Mouse (Mus musculus): Measurements from ENCODE around the gene Emg1. TPM values are rescaled to one million over a fixed set of nuclear protein-coding genes. Genes with fewer than 3 reads are reported as not detected.
A peak's percentile ranks its signal among the peaks of the same experiment; 100 is the strongest.

Gene Emg1
- 200 TPM in 2 replicates for polyA plus RNA-seq (2016; fragmentation: Nextera tagmentation; extraction: Ambion mirVana)

DNA sequence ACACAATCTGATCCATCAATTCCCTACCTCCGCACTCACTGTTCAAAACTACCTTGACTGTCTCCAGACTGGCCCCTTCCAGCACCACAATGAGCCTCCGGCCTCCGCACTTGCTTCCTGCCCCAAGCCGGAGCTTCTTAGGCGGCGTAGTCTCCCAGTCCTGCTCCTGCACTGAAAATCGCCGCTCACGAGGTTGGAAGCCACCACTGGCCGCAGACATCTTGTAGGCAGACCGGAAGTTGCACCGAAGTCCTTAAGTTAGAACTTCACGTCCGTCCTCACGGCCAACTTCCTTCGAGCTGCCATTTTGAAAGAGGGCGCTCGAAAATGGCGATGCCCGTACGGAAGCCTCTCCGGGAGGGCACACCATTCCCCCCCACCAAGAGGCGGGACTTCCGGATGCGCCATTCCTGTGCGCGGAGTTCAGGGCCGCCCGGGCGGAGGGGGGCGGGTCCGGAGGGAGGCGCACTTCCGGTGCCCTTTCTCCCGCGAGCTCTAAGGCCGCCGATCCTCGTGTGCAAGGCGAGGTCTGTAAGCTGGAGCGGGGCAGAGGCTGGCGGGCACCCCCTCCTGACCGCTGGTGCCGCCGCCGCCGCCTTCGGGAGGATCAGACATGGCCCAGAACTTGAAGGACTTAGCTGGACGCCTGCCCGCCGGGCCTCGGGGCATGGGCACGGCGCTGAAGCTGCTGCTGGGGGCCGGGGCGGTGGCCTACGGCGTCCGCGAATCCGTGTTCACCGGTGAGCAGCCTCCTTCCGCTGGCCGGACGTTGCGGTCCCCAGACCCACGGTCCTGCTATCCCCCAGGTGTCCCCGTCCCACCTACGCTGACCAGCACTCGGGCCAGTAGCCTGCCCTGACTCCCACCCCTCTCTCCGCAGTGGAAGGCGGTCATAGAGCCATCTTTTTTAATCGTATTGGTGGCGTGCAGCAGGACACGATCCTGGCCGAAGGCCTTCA, at the start of gene Emg1, which contains the start of gene Phb2:
Gene Emg1 (minus strand): TSS at position 355 of the 959 bp plus-strand sequence.
Gene Phb2 (plus strand): TSS at position 513 of the 959 bp plus-strand sequence.
- H3K27ac ChIP-seq = peak within 1 kb of the TSS; percentile 89
- peak; percentile 97 for ATAC-seq
- H3K4me2 ChIP-seq = peak within 1 kb of the TSS; percentile 95
- H3K9ac ChIP-seq = peak within 1 kb of the TSS; percentile 88
- no peaks in the 10 kb centered on the region for H3K27me3 ChIP-seq (replicated peaks)
- no peaks in the 10 kb centered on the region for H3K9me3 ChIP-seq (replicated peaks)
- peak within 1 kb of the TSS; percentile 89 for H3K4me3 ChIP-seq
- H3K4me1 ChIP-seq = peaks cover 71% of the 10 kb centered on the region
- peaks cover 74% of the 10 kb centered on the region for H3K36me3 ChIP-seq
- under 1% methylated on average over 74 of the region's 76 CpGs for WGBS (ENCODE audit: insufficient replicate concordance)

DNA sequence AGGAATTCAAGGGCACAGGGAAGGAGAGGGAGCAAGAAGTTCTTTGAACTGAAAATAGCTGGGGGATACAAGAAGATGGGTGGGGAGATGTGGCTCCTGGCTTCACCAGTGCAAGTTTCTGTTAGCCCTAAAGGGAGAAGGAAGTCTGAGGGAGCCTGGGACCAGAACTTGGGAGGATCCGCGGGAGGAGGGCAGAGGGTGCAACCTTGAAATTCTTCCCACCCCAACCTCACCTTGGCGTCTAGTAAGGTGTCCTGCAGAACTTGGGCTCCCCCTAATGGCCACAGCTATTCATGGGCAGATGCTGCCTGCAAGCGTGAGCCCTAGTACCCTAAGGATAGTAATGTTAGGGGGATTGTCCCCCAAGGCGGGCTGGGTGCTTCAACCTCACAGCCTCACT, 47.3 kb upstream of the Emg1 start:
- Histone ChIP-seq H3K27ac (no peak overlapping the region), H3K27me3 (replicated peaks) (peaks cover 98% of the 10 kb centered on the region), H3K9me3 (replicated peaks) (no peaks in the 10 kb centered on the region), H3K4me1 (peaks cover 36% of the 10 kb centered on the region), H3K9ac (0 out of 2 replicates have a peak overlapping the region, but pooled peaks have one; percentile 8), H3K36me3 (no peaks in the 10 kb centered on the region), H3K4me2 (0 out of 2 replicates have a peak overlapping the region, but pooled peaks have one; percentile 25), H3K4me3 (no peak overlapping the region)
- 6% methylated on average over 5 of the region's 5 CpGs for WGBS (ENCODE audit: insufficient replicate concordance)
- no peak for ATAC-seq

DNA sequence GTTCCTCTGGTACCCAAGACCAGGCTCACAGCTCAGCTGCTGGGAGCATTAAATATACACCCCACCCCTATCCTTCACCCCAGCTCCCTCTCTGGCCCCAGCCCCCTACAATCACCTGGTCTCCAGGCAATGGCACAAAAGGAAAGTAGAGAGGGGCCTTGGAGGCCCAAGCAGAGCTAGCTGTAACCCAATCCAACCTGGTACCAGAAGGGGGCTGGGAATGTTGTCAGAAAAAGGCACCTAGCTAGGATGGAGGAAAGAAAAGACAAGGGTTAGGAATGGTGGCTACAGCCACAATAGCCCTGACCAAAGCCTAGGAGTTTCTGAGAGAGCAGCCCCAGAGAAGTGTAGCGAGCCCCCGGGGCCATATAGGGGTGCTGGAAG, 46.9 kb upstream of the Emg1 start:
- Histone ChIP-seq H3K27ac (no peak overlapping the region), H3K9ac (0 out of 2 replicates have a peak overlapping the region, but pooled peaks have one; percentile 8), H3K4me3 (no peak overlapping the region)

DNA sequence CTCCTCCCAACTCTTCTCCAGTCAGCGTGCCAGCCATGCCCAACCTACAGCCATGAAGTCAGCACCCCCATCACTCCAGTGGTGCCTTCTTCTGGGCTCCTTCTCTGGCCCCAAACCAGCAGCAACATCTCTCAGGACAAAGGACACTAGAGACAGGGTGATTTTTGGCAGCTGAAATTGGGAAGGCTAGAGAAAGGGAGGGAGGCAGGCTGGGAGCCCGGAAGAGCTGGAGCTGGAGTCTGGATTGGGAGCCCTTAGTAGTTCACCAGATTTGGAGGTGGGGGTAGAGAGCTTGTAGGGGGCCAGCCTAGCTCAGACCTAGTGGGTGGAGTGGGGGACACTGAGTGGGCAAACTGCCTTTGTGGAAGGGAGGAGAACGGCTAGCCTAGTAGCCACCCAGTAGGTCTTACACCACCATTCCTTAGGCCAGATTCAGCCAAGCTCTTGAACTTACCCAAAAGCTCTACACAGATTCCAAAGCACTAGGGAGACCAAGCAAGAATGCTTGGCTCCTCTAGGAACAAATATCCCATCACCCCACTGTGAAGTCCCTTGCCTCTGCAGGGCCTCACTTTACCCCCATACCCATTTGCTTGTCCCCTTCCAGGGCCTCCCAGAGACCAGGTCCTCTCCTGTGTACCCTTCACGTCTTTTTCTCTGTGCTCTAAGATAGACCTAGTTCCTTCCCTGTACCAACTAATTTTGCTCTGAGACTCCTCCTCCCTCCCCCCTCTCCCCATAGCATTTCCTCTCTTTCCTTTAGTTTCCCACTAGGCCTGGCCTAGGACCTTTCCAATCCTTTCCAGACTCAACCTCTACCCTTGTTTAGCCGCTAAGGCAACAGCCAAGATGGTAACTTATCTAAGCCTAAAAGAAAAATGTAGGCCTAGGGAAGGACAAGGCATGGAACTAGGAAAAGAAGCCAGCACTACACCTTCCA, 46.2 kb upstream of the Emg1 start:
- Histone ChIP-seq H3K36me3 (no peaks in the 10 kb centered on the region), H3K4me3 (peak overlapping the region; percentile 71; the same call in 1 of the 2 replicates), H3K9me3 (replicated peaks) (no peaks in the 10 kb centered on the region), H3K9ac (no peak overlapping the region), H3K4me2 (peak overlapping the region; percentile 93), H3K27ac (no peak overlapping the region), H3K27me3 (replicated peaks) (peaks cover 98% of the 10 kb centered on the region), H3K4me1 (peaks cover 41% of the 10 kb centered on the region)
- no peak for ATAC-seq
- 55% methylated on average over 5 of the region's 5 CpGs for WGBS (ENCODE audit: insufficient replicate concordance)

More for the DNA sequence above, 46.9 kb upstream of the Emg1 start:
- Histone ChIP-seq H3K36me3 (no peaks in the 10 kb centered on the region), H3K27me3 (replicated peaks) (peaks cover 98% of the 10 kb centered on the region), H3K4me2 (0 out of 2 replicates have a peak overlapping the region, but pooled peaks have one; percentile 25), H3K4me1 (peaks cover 40% of the 10 kb centered on the region), H3K9me3 (replicated peaks) (no peaks in the 10 kb centered on the region)
- no peak for ATAC-seq
- WGBS (ENCODE audit: insufficient replicate concordance) = 40% methylated on average over 2 of the region's 2 CpGs

DNA sequence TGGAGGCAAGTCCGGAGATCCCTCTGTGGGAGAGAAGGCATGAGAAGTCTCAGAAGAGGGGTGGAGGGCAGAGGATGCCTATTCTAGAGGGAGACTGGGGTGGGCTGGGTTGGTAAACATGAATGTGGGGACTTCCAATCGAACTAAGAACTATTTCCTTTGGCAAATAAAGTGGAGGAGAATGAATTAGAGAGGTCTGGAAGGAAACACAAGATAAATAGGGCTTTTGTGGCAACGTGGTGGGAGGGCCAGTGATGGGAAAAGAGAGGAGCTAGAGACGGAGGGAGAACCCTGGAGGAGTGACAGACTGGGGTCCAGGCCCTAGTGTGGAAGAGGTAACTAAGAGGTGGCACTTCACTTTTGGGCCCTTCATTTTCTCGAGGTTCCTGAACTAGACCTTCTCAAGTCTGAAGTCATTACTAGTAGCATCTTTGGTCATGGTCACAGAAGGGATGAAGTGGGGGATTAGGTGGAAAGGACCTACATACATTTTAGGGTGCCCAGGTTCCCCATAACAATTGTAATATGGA, 45.4 kb upstream of the Emg1 start:
- Histone ChIP-seq H3K4me3 (peak overlapping the region; percentile 71), H3K27ac (peak overlapping the region; percentile 72), H3K36me3 (no peaks in the 10 kb centered on the region), H3K27me3 (replicated peaks) (peaks cover 98% of the 10 kb centered on the region), H3K9ac (no peak overlapping the region), H3K9me3 (replicated peaks) (no peaks in the 10 kb centered on the region), H3K4me2 (peak overlapping the region; percentile 93), H3K4me1 (peaks cover 41% of the 10 kb centered on the region)
- 27% methylated on average over 5 of the region's 5 CpGs for WGBS (ENCODE audit: insufficient replicate concordance)
- no peak for ATAC-seq

DNA sequence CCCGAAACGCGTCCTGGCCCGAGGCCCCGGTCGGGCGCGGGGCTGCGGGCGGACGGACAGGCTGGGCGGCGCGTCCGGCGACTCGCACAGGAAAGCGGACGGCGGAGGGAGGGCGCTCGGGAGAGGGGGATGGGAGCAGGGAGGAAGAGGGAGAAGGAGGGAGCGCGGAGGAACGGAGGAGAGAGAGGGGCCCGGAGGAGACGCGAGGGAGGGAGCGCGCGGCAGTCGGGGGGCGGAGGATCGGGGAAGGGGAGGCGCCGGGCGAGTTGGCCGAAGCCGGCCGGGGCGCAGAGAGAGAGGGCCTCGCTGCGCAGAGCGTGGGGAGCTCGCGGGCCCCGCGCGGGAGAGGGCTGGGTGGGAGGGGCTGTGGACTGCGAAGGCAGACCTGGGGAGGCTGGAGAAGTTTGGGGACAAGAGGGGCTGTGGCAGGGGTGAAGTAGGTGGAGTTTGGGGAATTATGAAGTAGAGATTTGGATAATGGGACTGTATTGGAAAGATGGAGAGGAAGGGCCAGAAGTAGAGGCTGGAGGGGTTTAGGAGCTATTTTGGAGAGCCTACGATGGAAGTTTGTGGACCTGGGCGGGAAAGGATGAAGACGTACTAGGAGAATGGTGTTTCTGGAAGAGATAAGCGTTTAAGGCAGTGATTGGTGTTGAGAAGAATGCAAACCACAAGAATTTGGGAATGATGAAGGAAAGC, 44.8 kb upstream of the Emg1 start:
- Histone ChIP-seq H3K9me3 (replicated peaks) (no peaks in the 10 kb centered on the region), H3K36me3 (no peaks in the 10 kb centered on the region), H3K4me1 (peaks cover 41% of the 10 kb centered on the region), H3K27me3 (replicated peaks) (peaks cover 94% of the 10 kb centered on the region), H3K9ac (peak overlapping the region; percentile 72), H3K4me2 (peak overlapping the region; percentile 93), H3K4me3 (peak overlapping the region; percentile 71), H3K27ac (peak overlapping the region; percentile 72)
- peak; percentile 42 for ATAC-seq
- 2% methylated on average over 53 of the region's 54 CpGs for WGBS (ENCODE audit: insufficient replicate concordance)

DNA sequence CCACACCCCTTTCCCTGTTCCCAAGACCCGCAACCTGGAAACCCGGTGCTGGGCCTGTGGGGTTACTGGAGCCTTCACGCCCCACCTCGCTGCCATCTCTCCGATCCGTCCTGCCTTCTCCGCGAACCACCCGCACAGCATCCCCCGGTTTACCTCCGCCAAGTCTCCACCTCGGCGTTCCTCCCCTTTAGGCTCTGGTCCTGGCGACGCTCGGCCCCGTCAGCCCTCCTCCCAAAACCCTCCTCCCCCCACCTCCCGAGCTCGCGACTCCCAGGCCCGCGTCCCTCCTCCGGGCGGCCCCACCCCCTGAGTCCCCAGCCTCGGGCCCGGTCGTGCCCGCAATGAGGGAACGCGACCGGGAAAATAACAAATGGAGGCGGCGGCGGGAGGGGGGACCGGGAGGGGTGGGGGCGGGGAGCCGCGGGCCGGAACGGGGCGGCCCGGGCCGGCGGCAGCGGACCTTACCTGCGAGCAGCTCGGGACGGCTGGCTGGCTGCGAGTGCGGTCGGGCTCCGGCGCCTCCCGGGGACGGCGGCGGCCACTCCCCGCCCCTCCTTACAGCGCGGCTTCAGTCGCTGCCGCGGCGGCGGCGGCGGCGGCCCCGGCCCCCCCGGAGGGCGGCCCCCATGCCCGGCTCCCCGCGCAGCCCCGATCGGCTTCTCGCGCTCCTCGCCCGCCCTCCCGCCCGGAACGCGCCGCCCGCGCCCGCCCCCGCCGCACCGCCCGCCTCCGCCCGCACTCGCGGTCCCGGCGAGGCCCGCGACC, 44.0 kb upstream of the Emg1 start, which contains the start of the genes Gm45234 and Atn1:
Gene Gm45234 (minus strand): TSS at position 191 of the 765 bp plus-strand sequence.
Gene Atn1 (minus strand): TSS at position 694 of the 765 bp plus-strand sequence.
- H3K4me2 ChIP-seq = peak within 1 kb of the TSS; percentile 93
- H3K4me1 ChIP-seq = peaks cover 41% of the 10 kb centered on the region
- H3K27ac ChIP-seq = peak within 1 kb of the TSS; percentile 72
- no peaks in the 10 kb centered on the region for H3K9me3 ChIP-seq (replicated peaks)
- peak within 1 kb of the TSS; percentile 71 for H3K4me3 ChIP-seq
- ATAC-seq = peak; percentile 50
- WGBS (ENCODE audit: insufficient replicate concordance) = under 1% methylated on average over 64 of the region's 100 CpGs
- no peaks in the 10 kb centered on the region for H3K36me3 ChIP-seq
- H3K9ac ChIP-seq = peak within 1 kb of the TSS; percentile 72
- H3K27me3 ChIP-seq (replicated peaks) = peaks cover 86% of the 10 kb centered on the region

DNA sequence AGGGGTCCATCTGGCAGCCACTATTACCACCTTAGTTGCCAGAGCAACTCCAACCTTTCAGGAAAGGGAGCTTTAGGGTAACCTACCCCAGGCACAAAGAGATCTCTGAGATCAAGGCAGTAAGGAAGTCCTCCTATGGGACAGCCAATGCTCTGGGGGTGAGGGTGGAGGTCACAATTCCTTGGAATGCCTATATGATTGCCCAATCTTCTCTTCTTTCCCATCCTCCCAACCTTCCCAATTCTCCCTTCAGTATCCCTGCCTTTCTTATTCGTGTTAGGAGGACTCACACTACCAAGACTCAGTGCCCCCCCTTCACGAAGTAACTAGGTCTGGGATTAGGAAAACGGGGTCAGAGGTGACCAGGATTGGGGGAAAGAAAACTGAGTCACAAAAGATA, 43.3 kb upstream of the Emg1 start:
- H3K9ac ChIP-seq = peak overlapping the region; percentile 72; the same call in 1 of the 2 replicates
- H3K36me3 ChIP-seq = no peaks in the 10 kb centered on the region
- peaks cover 41% of the 10 kb centered on the region for H3K4me1 ChIP-seq
- H3K27me3 ChIP-seq (replicated peaks) = peaks cover 80% of the 10 kb centered on the region
- H3K4me3 ChIP-seq = peak overlapping the region; percentile 71
- H3K4me2 ChIP-seq = peak overlapping the region; percentile 93
- 21% methylated on average over 3 of the region's 3 CpGs for WGBS (ENCODE audit: insufficient replicate concordance)
- no peaks in the 10 kb centered on the region for H3K9me3 ChIP-seq (replicated peaks)
- ATAC-seq = no peak
- no peak overlapping the region for H3K27ac ChIP-seq

DNA sequence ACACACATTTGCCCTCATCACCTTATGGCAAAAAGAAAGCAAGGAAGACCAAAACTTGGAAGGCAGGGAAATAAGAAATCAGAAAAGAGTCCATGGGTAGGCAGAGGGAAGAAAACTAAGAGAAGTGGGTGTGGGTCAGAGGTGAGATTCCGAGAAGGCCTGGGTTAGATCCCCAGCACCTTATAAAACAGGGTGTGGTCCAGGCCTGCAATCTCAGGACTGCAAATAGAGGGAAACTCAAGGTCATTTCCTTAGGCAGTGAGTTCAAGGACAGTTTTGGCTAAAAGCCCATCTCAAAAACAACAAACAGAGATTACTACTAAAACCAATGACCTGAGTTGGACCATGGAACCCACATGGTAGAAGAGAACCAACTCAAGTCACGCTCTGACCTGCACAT, 41.9 kb upstream of the Emg1 start:
- H3K9ac ChIP-seq = no peak overlapping the region
- 75% methylated on average over 2 of the region's 2 CpGs for WGBS (ENCODE audit: insufficient replicate concordance)
- no peak overlapping the region for H3K4me3 ChIP-seq
- no peak overlapping the region for H3K27ac ChIP-seq
- H3K9me3 ChIP-seq (replicated peaks) = no peaks in the 10 kb centered on the region
- ATAC-seq = no peak
- peaks cover 66% of the 10 kb centered on the region for H3K27me3 ChIP-seq (replicated peaks)
- no peak overlapping the region for H3K4me2 ChIP-seq
- H3K36me3 ChIP-seq = peaks cover 8% of the 10 kb centered on the region
- peaks cover 37% of the 10 kb centered on the region for H3K4me1 ChIP-seq

DNA sequence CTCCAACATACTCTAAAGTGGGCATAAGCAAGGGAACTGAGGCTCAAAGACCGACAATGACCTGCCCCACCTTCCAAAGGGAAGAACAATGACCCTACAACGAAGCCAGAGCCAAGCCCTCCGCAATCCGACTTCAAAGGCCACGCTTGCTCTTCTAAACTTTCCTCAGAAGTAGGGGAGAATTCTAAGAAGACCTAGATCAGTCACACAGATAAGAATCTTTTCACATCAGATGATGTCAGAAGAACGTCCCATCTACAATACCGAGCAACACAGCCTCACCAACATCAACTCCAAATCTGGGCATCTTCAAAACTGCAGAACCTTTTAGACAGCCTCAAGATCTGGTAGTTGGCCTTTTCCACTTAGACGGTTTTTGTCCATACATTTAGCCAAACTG, 38.4 kb upstream of the Emg1 start:
- WGBS (ENCODE audit: insufficient replicate concordance) = 67% methylated on average over 8 of the region's 8 CpGs
- Histone ChIP-seq H3K4me3 (no peak overlapping the region), H3K9ac (no peak overlapping the region), H3K4me1 (peaks cover 27% of the 10 kb centered on the region), H3K9me3 (replicated peaks) (no peaks in the 10 kb centered on the region), H3K36me3 (peaks cover 16% of the 10 kb centered on the region), H3K27ac (no peak overlapping the region), H3K4me2 (no peak overlapping the region), H3K27me3 (replicated peaks) (peaks cover 34% of the 10 kb centered on the region)
- no peak for ATAC-seq
